Mouse (Mus musculus): ENCODE results near the gene Ank3. TPM values are rescaled to one million over a fixed set of nuclear protein-coding genes. Genes with fewer than 3 reads are reported as not detected.

Gene Ank3
- polyA plus RNA-seq, 1 experiment from 2014 or later: 150 TPM

- Histone ChIP-seq H3K27ac (replicated peaks; ENCODE audit: low read depth, low read length) (no peak overlapping the region), H3K4me2 (ENCODE audit: low read length) (no peak overlapping the region), H3K27me3 (ENCODE audit: control insufficient read depth, insufficient read depth, low read length) (no peaks in the 10 kb centered on the region), H3K4me1 (ENCODE audit: control insufficient read depth, insufficient read depth, low read length) (no peaks in the 10 kb centered on the region), H3K36me3 (ENCODE audit: control insufficient read depth, insufficient read depth, low read length) (no peaks in the 10 kb centered on the region), H3K9me3 (ENCODE audit: control insufficient read depth, low read length) (no peaks in the 10 kb centered on the region), H3K4me3 (replicated peaks; ENCODE audit: low read depth, low read length) (no peak overlapping the region), H3K9ac (replicated peaks; ENCODE audit: low read length) (no peak overlapping the region)
- DNase-seq: no peak
- WGBS: 93% methylated on average over 7 of the region's 7 CpGs
- no peak for ATAC-seq (ENCODE audit: low FRiP score, low TSS enrichment)
These were observed 32.5 kb downstream of the Ank3 start for GRCm38 (mm10) chr10:69431101-69431500.

- no peak for DNase-seq
- WGBS: 71% methylated on average over 6 of the region's 6 CpGs
These were observed 36.6 kb downstream of the Ank3 start for GRCm38 (mm10) chr10:69435213-69435612.

DNA sequence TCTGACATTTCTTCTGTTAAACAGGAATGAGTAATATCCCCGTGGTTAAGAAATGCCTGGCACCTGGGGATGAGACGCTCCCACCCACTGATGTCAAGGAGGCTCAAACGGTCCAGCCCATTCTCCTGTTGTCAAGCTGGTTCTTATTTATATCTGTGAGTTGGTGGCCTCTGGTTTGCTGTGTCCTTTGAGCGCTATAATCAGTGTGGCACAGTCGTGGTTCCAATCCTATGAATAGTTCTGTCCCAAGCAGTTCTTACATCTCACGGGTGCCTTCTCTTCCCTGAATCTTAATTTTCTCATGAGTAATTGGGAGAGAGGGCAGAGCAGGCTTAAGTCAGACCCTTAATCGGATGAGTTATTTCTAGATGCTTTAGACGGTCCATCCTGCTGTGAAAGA, 40.9 kb downstream of the Ank3 start:
- Histone ChIP-seq H3K4me3 (replicated peaks; ENCODE audit: low read depth, low read length) (no peak overlapping the region), H3K4me2 (ENCODE audit: low read length) (no peak overlapping the region)
- ATAC-seq (ENCODE audit: low FRiP score, low TSS enrichment): no peak

More at GRCm38 (mm10) chr10:69435213-69435612, 36.6 kb downstream of the Ank3 start:
- no peak for ATAC-seq (ENCODE audit: low FRiP score, low TSS enrichment)
- no peaks in the 10 kb centered on the region for H3K4me1 ChIP-seq (ENCODE audit: control insufficient read depth, insufficient read depth, low read length)
- H3K27me3 ChIP-seq (ENCODE audit: control insufficient read depth, insufficient read depth, low read length): no peaks in the 10 kb centered on the region
- no peak overlapping the region for H3K4me3 ChIP-seq (replicated peaks; ENCODE audit: low read depth, low read length)
- H3K27ac ChIP-seq (replicated peaks; ENCODE audit: low read depth, low read length): no peak overlapping the region
- H3K9me3 ChIP-seq (ENCODE audit: control insufficient read depth, low read length): no peaks in the 10 kb centered on the region
- H3K4me2 ChIP-seq (ENCODE audit: low read length): no peak overlapping the region
- H3K36me3 ChIP-seq (ENCODE audit: control insufficient read depth, insufficient read depth, low read length): no peaks in the 10 kb centered on the region
- no peak overlapping the region for H3K9ac ChIP-seq (replicated peaks; ENCODE audit: low read length)

DNA sequence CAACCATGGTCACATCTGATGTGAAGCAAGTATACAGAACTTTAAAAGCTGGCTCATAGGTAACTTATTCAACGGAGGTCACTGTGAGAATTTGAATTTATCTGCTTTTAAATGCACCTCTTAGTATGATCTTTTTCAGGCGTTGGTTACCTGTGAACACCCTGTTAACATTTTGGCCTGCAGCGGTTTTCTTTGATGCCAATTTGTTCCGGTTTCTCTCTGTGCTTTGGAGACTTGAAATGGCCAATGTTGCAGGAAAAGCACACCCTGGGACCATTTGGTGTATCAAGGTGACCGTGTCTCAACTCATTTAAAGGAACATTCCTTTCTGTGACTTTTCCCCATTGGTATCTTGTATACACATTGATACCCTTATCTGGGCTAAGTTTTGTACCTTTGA, 46.0 kb downstream of the Ank3 start:
- Histone ChIP-seq H3K4me2 (ENCODE audit: low read length) (no peak overlapping the region), H3K36me3 (ENCODE audit: control insufficient read depth, insufficient read depth, low read length) (no peaks in the 10 kb centered on the region)
- 77% methylated on average over 5 of the region's 5 CpGs for WGBS

More for the DNA sequence above, 40.9 kb downstream of the Ank3 start:
- Histone ChIP-seq H3K9ac (replicated peaks; ENCODE audit: low read length) (no peak overlapping the region), H3K9me3 (ENCODE audit: control insufficient read depth, low read length) (no peaks in the 10 kb centered on the region), H3K4me1 (ENCODE audit: control insufficient read depth, insufficient read depth, low read length) (no peaks in the 10 kb centered on the region), H3K36me3 (ENCODE audit: control insufficient read depth, insufficient read depth, low read length) (no peaks in the 10 kb centered on the region), H3K27ac (replicated peaks; ENCODE audit: low read depth, low read length) (no peak overlapping the region), H3K27me3 (ENCODE audit: control insufficient read depth, insufficient read depth, low read length) (no peaks in the 10 kb centered on the region)
- DNase-seq: no peak
- WGBS: 67% methylated on average over 8 of the region's 8 CpGs

DNA sequence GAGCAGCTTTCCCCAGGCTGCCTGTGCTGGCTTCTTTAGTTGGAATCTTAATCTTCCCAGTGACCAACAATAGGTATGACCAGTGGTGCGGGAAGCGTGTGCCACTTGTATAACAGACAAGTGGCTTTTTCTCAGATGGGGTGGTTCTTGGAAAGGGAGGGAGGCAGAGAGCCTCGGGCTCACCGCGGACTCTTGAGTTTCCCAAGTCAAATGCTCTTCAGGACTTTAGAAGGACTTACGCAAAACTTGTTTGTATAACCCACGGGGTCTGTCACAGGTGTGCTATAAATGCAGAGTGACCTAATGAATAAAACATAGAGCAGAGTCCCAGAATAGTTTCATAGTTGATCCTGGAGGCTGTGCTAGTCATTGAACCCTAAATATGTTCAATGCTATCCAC, 47.4 kb downstream of the Ank3 start:
- no peak for DNase-seq
- ATAC-seq (ENCODE audit: low FRiP score, low TSS enrichment): no peak

More for the DNA sequence above, 46.0 kb downstream of the Ank3 start:
- Histone ChIP-seq H3K27me3 (ENCODE audit: control insufficient read depth, insufficient read depth, low read length) (no peaks in the 10 kb centered on the region), H3K4me1 (ENCODE audit: control insufficient read depth, insufficient read depth, low read length) (no peaks in the 10 kb centered on the region; the same call in 1 of the 2 replicates), H3K9me3 (ENCODE audit: control insufficient read depth, low read length) (no peaks in the 10 kb centered on the region), H3K4me3 (replicated peaks; ENCODE audit: low read depth, low read length) (no peak overlapping the region), H3K27ac (replicated peaks; ENCODE audit: low read depth, low read length) (no peak overlapping the region), H3K9ac (replicated peaks; ENCODE audit: low read length) (no peak overlapping the region)
- ATAC-seq (ENCODE audit: low FRiP score, low TSS enrichment) (no peak), DNase-seq (no peak)

DNA sequence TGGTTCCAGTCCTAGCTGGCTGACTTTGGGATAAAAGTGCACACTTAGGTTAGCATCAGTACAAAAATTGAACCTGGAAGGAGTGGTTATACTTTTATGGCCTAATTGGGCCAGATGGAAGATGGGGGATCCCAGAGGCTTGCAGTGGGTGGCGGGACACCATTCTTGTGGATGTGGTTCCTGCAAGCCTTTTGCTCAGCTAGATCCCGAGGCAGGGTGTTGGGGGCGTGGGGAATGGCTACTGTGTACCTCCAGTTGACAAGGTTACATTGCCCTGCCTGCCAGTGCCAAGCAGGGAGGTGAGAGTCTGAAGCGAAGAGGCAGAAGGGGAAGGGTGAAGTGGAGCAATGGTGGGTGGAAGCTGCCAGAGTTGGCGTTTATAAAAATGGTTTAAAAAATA, 48.0 kb downstream of the Ank3 start:
- Histone ChIP-seq H3K27ac (replicated peaks; ENCODE audit: low read depth, low read length) (no peak overlapping the region), H3K27me3 (ENCODE audit: control insufficient read depth, insufficient read depth, low read length) (no peaks in the 10 kb centered on the region)
- WGBS: 85% methylated on average over 5 of the region's 5 CpGs

More for the DNA sequence above, 47.4 kb downstream of the Ank3 start:
- Histone ChIP-seq H3K4me3 (replicated peaks; ENCODE audit: low read depth, low read length) (no peak overlapping the region), H3K27me3 (ENCODE audit: control insufficient read depth, insufficient read depth, low read length) (no peaks in the 10 kb centered on the region), H3K9ac (replicated peaks; ENCODE audit: low read length) (no peak overlapping the region), H3K27ac (replicated peaks; ENCODE audit: low read depth, low read length) (no peak overlapping the region), H3K36me3 (ENCODE audit: control insufficient read depth, insufficient read depth, low read length) (no peaks in the 10 kb centered on the region), H3K4me1 (ENCODE audit: control insufficient read depth, insufficient read depth, low read length) (no peaks in the 10 kb centered on the region; the same call in 1 of the 2 replicates), H3K4me2 (ENCODE audit: low read length) (no peak overlapping the region), H3K9me3 (ENCODE audit: control insufficient read depth, low read length) (no peaks in the 10 kb centered on the region)
- WGBS: 43% methylated on average over 7 of the region's 7 CpGs

GRCm38 (mm10) chr10:69447308-69447707, 48.7 kb downstream of the Ank3 start:
- no peak overlapping the region for H3K4me2 ChIP-seq (ENCODE audit: low read length)
- no peak for ATAC-seq (ENCODE audit: low FRiP score, low TSS enrichment)
- no peaks in the 10 kb centered on the region; the same call in 1 of the 2 replicates for H3K4me1 ChIP-seq (ENCODE audit: control insufficient read depth, insufficient read depth, low read length)
- H3K4me3 ChIP-seq (replicated peaks; ENCODE audit: low read depth, low read length): no peak overlapping the region
- H3K9ac ChIP-seq (replicated peaks; ENCODE audit: low read length): no peak overlapping the region
- 98% methylated on average over 5 of the region's 5 CpGs for WGBS
- no peaks in the 10 kb centered on the region for H3K36me3 ChIP-seq (ENCODE audit: control insufficient read depth, insufficient read depth, low read length)
- no peak overlapping the region for H3K27ac ChIP-seq (replicated peaks; ENCODE audit: low read depth, low read length)
- no peak for DNase-seq
- H3K9me3 ChIP-seq (ENCODE audit: control insufficient read depth, low read length): no peaks in the 10 kb centered on the region
- no peaks in the 10 kb centered on the region for H3K27me3 ChIP-seq (ENCODE audit: control insufficient read depth, insufficient read depth, low read length)

More for the DNA sequence above, 48.0 kb downstream of the Ank3 start:
- Histone ChIP-seq H3K4me1 (ENCODE audit: control insufficient read depth, insufficient read depth, low read length) (no peaks in the 10 kb centered on the region; the same call in 1 of the 2 replicates), H3K4me3 (replicated peaks; ENCODE audit: low read depth, low read length) (no peak overlapping the region), H3K9me3 (ENCODE audit: control insufficient read depth, low read length) (no peaks in the 10 kb centered on the region), H3K4me2 (ENCODE audit: low read length) (no peak overlapping the region), H3K9ac (replicated peaks; ENCODE audit: low read length) (no peak overlapping the region), H3K36me3 (ENCODE audit: control insufficient read depth, insufficient read depth, low read length) (no peaks in the 10 kb centered on the region)
- no peak for DNase-seq
- no peak for ATAC-seq (ENCODE audit: low FRiP score, low TSS enrichment)

DNA sequence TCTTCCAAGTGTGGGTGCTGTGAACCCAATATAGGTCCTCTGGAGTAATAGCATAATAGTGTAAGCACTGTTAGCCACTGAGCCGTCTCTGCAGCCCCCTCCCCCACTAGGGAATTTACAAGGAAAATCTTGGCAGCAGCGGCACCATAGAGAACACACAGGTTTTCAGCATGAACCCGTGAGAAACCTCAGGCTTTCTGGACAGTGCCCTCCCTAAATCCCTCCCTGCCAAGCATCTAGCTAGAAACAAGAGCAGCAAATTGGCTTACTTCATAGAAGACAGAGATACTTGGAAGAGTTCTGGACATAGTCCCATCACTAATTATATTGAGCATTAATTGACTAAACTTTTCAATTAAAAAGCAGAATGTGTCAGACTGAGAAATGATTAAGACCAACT, 49.6 kb downstream of the Ank3 start:
- H3K4me2 ChIP-seq (ENCODE audit: low read length): no peak overlapping the region
- H3K9me3 ChIP-seq (ENCODE audit: control insufficient read depth, low read length): no peaks in the 10 kb centered on the region
- ATAC-seq (ENCODE audit: low FRiP score, low TSS enrichment): no peak
- H3K27ac ChIP-seq (replicated peaks; ENCODE audit: low read depth, low read length): no peak overlapping the region
- no peaks in the 10 kb centered on the region; the same call in 1 of the 2 replicates for H3K4me1 ChIP-seq (ENCODE audit: control insufficient read depth, insufficient read depth, low read length)
- no peaks in the 10 kb centered on the region for H3K36me3 ChIP-seq (ENCODE audit: control insufficient read depth, insufficient read depth, low read length)
- DNase-seq: no peak
- no peak overlapping the region for H3K9ac ChIP-seq (replicated peaks; ENCODE audit: low read length)
- WGBS: 70% methylated on average over 3 of the region's 3 CpGs
- H3K27me3 ChIP-seq (ENCODE audit: control insufficient read depth, insufficient read depth, low read length): no peaks in the 10 kb centered on the region
- no peak overlapping the region for H3K4me3 ChIP-seq (replicated peaks; ENCODE audit: low read depth, low read length)

GRCm38 (mm10) chr10:69451006-69451405, 52.4 kb downstream of the Ank3 start:
- Histone ChIP-seq H3K9ac (replicated peaks; ENCODE audit: low read length) (no peak overlapping the region), H3K4me1 (ENCODE audit: control insufficient read depth, insufficient read depth, low read length) (no peaks in the 10 kb centered on the region), H3K9me3 (ENCODE audit: control insufficient read depth, low read length) (no peaks in the 10 kb centered on the region), H3K4me3 (replicated peaks; ENCODE audit: low read depth, low read length) (no peak overlapping the region), H3K36me3 (ENCODE audit: control insufficient read depth, insufficient read depth, low read length) (no peaks in the 10 kb centered on the region), H3K4me2 (ENCODE audit: low read length) (no peak overlapping the region), H3K27me3 (ENCODE audit: control insufficient read depth, insufficient read depth, low read length) (no peaks in the 10 kb centered on the region), H3K27ac (replicated peaks; ENCODE audit: low read depth, low read length) (no peak overlapping the region)
- WGBS: 74% methylated on average over 5 of the region's 5 CpGs
- ATAC-seq (ENCODE audit: low FRiP score, low TSS enrichment): no peak
- DNase-seq: no peak

Data from midbrain, embryonic 14.5 days (tissue).